Mouse (Mus musculus) right cerebral cortex, postnatal 10 days (tissue): ENCODE data around the gene Gpm6b.

Experiments used
- DNase-seq, 2 experiments: peaks; one replicate each; pipeline ENCODE4 v3.0.0; 2021; ENCODE audit warnings: low spot score in 2 of 2

The Gpm6b gene

DNA sequence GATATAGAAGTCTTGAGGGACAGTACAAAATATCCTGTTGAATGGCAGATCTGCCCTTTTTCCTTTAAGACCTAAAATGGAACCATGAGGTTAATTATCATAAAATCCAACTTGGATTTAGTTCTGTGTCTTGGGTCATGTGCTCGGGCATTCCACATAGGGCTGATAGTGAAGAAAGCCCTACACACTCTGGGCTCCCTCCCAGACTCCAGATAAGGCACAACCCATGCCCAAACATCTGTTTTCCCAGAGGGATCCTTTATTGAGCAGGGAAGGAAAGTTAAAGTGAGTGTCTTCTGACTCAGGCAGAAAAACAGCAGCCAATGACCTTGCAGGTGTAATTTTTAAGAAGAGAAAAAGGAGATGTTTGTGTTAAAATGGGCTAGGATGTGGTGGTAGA, 116.2 kb downstream of the Gpm6b start:
- no peak for DNase-seq

DNA sequence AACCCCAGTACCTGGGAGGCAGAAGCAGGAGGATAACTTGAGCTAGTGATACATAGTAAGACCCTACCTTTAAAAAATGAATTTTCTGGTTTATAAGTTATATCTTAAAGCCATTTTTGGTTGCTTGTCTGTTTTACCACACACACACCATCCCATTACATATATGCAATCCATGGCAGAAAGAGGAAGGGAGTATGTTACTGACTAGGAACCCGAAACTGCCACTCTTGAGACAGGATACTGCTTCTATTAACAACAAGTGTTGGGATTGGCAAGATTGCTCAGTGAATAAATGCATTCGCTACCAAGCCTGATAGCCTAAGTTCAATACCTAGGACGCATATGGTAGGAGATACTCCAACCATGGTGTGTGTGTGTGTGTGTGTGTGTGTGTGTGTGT, 117.6 kb downstream of the Gpm6b start:
- DNase-seq, result no peak

DNA sequence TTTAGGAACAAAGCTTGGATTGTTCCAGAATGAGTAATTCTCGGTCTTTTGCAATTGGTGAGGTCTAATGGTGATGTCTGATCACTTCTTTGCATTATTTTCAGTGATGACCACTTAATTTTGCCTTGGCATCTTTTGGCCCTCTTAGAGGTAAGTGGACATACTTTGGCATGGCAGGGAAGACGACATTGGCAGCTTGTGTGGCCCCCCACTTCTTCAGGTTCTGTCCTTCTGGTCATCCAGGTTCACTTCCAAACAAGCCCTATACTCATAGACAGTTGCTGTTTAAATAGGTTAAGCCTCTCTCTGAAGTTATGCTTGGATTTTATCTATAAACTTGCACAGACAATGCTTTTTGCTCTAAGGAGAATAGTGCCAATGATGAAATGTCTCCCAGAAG, 120.2 kb downstream of the Gpm6b start:
- no peak for DNase-seq

DNA sequence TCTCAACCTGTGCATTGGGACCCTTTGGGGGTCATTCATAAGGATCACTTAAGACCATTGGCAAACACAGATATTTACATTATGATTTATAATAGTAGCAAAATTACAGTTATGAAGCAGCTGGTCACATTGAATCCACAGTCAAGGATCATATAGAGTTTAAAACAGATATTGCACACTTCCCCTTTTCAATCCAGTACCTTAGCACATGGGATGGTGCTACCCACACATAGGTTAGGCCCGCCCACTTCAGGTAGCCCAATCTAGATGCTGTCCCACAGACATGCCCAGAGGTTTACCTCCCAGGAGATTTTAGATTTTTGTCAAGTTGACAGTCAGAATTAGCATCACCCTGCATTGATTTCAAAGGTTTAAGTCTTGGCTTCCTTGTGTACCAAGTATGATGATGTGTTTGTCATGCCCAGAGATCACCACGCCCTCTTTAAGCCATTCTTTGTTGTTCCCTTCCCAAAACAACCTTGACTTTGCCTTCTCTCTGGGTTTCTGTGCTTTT, 121.3 kb downstream of the Gpm6b start:
- DNase-seq, result no peak

DNA sequence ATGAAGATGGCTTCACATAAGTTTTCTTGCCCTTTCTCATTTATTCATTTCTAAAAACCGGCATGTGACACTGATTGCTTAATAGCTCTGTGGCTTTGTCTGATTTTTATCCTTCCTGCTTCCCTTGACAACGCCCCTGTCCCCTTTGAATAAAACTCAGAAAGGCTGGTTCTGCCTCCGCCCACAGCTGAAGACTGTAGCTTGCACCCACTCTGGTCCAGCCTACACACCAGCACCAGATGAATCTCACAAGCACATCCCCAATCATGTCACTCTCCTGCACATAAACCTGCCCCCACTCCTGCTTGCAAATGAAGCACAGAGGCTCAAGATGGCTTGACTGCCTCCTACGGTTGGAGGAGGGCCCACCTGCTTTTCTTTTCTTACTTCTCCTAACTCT, 121.7 kb downstream of the Gpm6b start:
- peak; percentile 30 to 61 for DNase-seq

DNA sequence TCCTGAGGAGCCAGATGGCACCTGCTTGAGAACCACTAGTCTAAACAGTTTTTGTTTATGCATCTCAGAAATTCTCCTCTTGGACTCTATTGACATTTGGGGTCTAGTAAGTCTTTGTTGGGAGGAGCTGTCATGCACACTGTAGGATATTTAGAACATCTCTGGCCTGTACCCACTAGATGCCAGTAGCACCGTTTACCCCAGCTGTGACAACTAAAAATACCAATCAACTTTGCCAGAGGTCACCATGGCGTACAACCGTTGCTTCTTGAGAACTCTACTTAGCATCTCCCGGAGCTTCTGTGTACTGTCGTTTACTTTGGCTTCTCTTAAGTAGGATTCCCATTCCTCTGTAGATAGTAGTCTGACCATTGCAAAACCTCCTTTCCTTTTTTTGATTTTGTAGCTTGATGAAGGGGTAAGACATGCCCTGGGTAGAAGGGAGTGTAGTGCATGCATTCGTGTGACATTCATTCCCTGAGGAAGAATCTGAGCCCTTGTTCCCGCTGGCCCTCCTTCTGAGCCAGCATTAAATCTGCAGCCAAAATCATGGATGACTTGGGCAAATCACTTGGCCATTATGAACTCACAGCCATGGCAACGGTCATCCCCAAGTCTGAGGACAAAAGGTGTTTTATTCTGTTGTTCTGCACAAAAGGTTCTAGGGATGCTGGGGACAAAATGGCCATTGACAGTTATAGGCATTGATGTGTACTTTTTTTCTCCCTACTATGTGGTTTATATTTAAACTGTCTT, 126.9 kb downstream of the Gpm6b start:
- no peak for DNase-seq

DNA sequence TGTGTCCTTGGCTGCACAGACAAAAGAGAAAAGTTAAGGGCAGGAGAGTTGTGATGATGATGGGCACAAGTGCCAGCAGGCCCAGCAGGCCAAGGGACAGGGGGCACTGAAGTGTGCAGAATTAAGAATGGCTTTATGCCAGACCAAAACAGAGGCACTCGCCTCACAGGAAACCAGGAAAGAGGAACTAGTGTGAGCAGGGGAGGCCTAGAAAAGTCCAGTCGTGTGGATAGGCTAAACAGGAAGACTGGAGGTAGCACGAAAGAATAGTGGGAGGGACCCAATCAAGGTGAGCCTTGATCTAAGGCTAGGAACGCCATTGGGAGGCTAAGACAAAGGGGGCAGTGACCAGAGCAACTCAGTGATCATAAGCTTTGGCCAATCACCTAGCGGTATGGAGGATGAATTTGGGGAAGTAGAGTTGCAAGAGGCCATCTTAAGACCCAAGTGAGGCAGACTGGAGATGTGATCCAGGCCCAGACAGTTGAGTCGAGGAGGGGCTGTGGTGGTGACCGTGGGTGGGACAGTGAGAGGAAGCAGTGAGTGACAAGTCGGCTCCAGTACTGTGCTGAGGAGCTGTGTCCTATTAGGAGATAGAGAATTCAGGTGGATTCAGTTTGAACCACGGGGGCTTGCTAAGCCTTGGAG, 138.1 kb downstream of the Gpm6b start:
- DNase-seq, result no peak

DNA sequence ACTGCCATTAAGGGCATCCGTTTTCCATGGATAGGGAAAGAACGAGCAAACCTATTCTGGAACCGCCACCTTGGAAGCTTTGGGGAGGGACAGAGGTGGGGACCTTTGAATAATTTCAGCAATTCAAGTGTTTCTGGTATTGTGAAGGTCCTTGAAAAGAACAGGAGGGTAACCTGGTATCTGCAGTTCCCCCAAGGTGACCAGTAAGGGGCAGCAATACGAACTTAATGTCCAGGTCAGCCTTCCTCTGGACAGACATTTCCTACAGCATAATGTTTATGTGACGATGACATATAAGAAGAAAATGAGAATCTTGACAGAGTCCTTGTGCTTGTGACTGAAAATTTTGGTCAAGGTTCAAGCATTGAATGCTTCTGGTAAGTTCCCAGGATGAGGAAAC, 139.9 kb downstream of the Gpm6b start:
- DNase-seq, result no peak

DNA sequence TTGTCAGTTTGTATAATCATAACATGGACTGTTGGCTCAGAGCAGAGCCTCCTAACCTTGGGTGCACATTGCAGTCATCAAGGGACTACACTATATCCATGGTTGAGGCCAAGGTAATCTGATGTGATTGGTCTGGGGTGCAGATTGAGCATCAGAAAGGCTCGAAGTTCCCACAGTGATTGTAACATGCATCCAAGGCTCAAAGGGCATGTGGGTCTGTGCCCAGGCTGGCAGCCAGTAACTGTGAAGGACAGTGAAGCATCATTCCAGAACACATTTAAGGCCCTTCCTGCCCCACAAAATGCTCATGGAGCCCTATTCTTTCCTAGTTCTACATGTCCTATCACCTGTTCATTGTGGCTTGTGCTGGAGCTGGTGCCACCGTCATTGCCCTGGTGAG, 144.9 kb downstream of the Gpm6b start:
- DNase-seq, result no peak

DNA sequence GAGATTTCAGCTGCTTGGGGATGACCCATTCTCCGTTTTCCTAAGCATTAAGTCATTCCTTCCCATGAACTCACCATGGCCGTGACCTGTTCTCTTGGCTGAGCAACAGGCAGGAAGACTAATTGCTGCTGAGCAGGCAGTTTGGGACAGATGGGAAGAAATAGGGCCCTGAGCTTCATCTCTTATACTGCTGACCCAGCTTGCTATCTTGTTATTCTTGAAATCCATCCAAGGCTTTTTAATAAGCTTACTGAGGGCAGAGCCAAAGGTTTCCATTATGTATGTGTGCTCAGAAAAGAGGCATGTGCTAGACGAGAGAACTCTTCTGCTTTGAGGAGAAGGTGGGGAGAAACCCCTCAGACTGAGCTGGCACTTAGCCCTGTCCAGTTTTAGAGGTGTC, 146.2 kb downstream of the Gpm6b start:
- no peak for DNase-seq

DNA sequence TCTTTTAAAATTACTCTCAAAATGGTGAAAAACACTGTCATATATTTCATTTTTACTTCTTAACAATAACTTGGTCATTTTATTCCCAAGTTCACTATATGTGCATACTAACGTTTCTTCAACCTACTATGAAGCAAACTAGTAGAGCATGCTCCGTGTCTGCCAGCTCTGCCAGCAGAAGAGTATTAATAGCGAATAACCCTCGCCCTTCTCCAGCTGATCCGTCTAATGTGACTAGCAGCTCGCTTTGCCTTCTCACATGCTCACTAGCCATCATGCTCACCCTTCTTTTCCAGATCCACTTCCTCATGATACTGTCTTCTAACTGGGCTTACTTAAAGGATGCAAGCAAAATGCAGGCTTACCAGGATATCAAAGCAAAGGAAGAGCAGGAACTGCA, 147.9 kb downstream of the Gpm6b start:
- DNase-seq, result no peak

DNA sequence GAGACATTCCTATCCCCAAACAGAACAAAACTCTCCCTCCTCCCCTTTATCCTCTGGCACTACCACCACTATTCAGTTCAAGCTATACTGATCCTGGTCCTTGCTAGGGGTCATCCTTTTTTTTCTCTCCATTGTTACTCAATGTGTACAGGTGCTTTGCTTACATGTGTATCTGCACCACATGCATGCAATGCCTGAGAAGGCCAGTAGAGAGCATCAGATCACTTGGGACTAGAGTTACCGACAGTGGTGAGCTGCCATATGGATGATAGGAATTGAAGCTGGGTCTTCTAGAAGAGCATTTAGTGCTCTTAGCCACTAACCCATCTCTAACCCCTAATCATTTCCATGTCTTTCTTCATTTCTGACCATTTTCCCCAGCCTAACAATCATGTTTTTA, 155.0 kb downstream of the Gpm6b start:
- DNase-seq, result no peak

DNA sequence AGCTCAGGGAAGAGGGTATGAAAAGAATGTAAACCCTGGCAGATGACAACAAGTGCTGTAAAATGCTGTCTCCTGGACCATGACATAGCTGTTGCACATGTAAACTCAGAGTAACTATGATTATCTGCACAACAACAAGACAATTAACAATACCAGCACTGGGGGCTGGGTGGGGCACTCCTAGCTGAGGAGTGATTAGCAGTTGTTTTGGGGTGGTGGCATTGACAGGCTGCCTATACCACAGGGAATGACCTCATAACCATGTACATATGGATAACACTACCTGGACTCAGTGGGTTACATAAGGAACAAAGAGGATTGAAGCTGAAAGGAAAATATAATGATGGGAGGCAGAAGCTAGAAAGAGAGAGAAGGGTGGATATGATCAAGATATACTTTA, 169.2 kb downstream of the Gpm6b start:
- DNase-seq, result no peak

DNA sequence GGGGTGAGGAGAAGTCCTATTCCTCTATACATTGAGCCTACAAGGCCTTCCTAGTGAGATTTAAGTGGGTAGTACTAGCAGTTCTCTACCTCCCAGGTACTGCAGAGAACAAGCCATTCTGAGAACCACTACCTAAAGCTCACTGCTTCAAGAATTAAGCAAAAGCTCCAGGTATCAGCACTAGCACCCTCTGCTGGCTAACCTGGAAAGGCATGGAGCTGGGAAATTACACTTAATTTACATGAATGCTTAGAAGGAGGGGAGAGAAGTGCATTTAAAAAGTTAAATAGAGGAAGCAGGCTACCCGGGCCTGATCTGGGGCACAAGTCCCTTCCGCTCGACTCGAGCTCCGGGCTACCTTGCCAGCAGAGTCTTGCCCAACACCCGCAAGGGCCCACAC, 177.5 kb downstream of the Gpm6b start:
- DNase-seq, result peak; percentile 26

DNA sequence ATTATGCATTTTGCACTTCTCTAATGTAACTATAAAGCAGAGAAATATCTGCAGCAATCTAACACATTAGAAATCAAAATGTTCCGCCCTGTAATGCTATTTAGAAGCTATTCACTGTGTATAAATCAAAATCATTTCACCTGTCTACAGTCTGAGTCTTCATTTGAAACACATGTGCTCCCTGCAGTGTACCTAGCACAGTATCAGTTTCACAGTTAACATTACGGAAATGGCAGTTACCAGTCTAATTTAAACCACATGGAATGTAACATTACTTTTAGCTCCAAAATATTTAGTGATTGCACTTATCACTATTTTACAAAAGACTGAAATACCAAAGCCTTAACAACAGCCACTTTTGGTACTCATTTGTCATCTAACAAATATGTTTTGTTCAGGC, 196.1 kb downstream of the Gpm6b start:
- no peak for DNase-seq
